Mouse (Mus musculus): ENCODE data around the gene Cryge. TPM values are rescaled to one million over a fixed set of nuclear protein-coding genes. Genes with fewer than 3 reads are reported as not detected.

The Cryge gene
- polyA plus RNA-seq, 1 experiment from 2014 or later: not detected

Other genes with a start within 250 kb of the Cryge start
- 9.1 and 9.9 TPM in 2 replicates for gene Plekhm3, start 94.3 kb downstream of the Cryge start, polyA plus RNA-seq (2014; fragmentation: Nextera tagmentation; extraction: Ambion mirVana)
- gene Akr1cl, start 18.4 kb downstream of the Cryge start, polyA plus RNA-seq (2014; fragmentation: Nextera tagmentation; extraction: Ambion mirVana): 1.9 and 2.0 TPM in 2 replicates
- gene Crygd, start 12.3 kb upstream of the Cryge start, polyA plus RNA-seq (2014; fragmentation: Nextera tagmentation; extraction: Ambion mirVana): not detected in 2 replicates
- gene Crygc, start 22.5 kb upstream of the Cryge start, polyA plus RNA-seq (2014; fragmentation: Nextera tagmentation; extraction: Ambion mirVana): not detected in 2 replicates
- gene Crygb, start 31.1 kb upstream of the Cryge start, polyA plus RNA-seq (2014; fragmentation: Nextera tagmentation; extraction: Ambion mirVana): 0.56 and 1.2 TPM in 2 replicates
- gene Cryga, start 52.2 kb upstream of the Cryge start, polyA plus RNA-seq (2014; fragmentation: Nextera tagmentation; extraction: Ambion mirVana): not detected in 2 replicates
- not detected in 2 replicates for gene Gm28845, start 68.4 kb upstream of the Cryge start, polyA plus RNA-seq (2014; fragmentation: Nextera tagmentation; extraction: Ambion mirVana)
- 0.09 and 0.25 TPM in 2 replicates for gene D630023F18Rik, start 72.1 kb upstream of the Cryge start, polyA plus RNA-seq (2014; fragmentation: Nextera tagmentation; extraction: Ambion mirVana)
- gene Idh1, start 135.4 kb upstream of the Cryge start, polyA plus RNA-seq (2014; fragmentation: Nextera tagmentation; extraction: Ambion mirVana): 81.5 and 96.6 TPM in 2 replicates
- 8.9 TPM in 2 replicates for gene Pikfyve, start 135.5 kb upstream of the Cryge start, polyA plus RNA-seq (2014; fragmentation: Nextera tagmentation; extraction: Ambion mirVana)
- gene Pth2r, start 230.9 kb upstream of the Cryge start, polyA plus RNA-seq (2014; fragmentation: Nextera tagmentation; extraction: Ambion mirVana): 0.09 TPM in 1 of 2 replicates, not detected in the other

Measured in heart, embryonic 11.5 days (tissue).